In genomic region chr10:39045111-39045510, GRCm38 (mm10) we compare ENCODE assay signal across 18 mouse cellular contexts.
DNase-seq lines count a peak whose midpoint lies in the region; ATAC-seq lines count a peak whose summit lies in the region.
"Had no signal": no experiment of that assay in that cellular context is flagged by ENCODE, and none has a peak within 500 bp of the region (broad histone marks: within the 10 kb centered on the region; RNA-seq: fewer than 3 reads in every experiment).

No protein-coding gene starts in this region.

- peaks cover 16% of the 10 kb centered on the region for H3K4me1 ChIP-seq in heart, embryonic 13.5 days
- H3K4me1 ChIP-seq: forebrain, embryonic 13.5 days; hindbrain, embryonic 15.5 days had no signal

- no peak for ATAC-seq in heart, embryonic 13.5 days (ENCODE audit: extremely low read depth, insufficient number of reproducible peaks, low FRiP score, low TSS enrichment)
- ATAC-seq: activated CD4-positive, CD25-positive, alpha-beta regulatory T cell, adult 4 months; forebrain, embryonic 13.5 days; intestine, embryonic 16.5 days; Patski had no signal

- no peaks in the 10 kb centered on the region for H3K27me3 ChIP-seq in heart, embryonic 13.5 days (replicated peaks)
- H3K27me3 ChIP-seq: CH12.LX; forebrain, embryonic 13.5 days; hindbrain, embryonic 15.5 days; Patski had no signal

- WGBS in heart, embryonic 13.5 days = 63% methylated on average over 1 of the region's 1 CpGs

- H3K4me3 ChIP-seq in heart, embryonic 13.5 days = no peak overlapping the region
- H3K4me3 ChIP-seq: embryonic facial prominence, embryonic 10.5 days; forebrain, embryonic 13.5 days; hindbrain, embryonic 15.5 days had no signal

- DNase-seq in heart, adult 18-20 months = peak; percentile 29 to 46
- no peak for DNase-seq in heart, postnatal 25 days (ENCODE audit: low spot score)
- DNase-seq in heart, postnatal 4 days = no peak
- DNase-seq in lung, postnatal 25 days (ENCODE audit: low spot score) = peak; percentile 7
- DNase-seq in lung, postnatal 14 days = no peak
- peak; percentile 59 for DNase-seq in skeletal muscle tissue, adult 2 months (ENCODE audit: low read depth, low spot score)
- DNase-seq: cerebellum, adult 2 months; cerebellum, postnatal 10 days; forebrain, postnatal 0 days; heart, postnatal 10 days had no signal

- no peaks in the 10 kb centered on the region for H3K9me3 ChIP-seq in heart, embryonic 13.5 days
- H3K9me3 ChIP-seq: embryonic facial prominence, embryonic 10.5 days; forebrain, embryonic 13.5 days; hindbrain, embryonic 15.5 days had no signal

- H3K4me2 ChIP-seq in heart, embryonic 13.5 days = no peak overlapping the region
- H3K4me2 ChIP-seq: forebrain, embryonic 13.5 days; hindbrain, embryonic 15.5 days had no signal

- H3K36me3 ChIP-seq in heart, embryonic 13.5 days = peaks cover 89% of the 10 kb centered on the region
- H3K36me3 ChIP-seq: embryonic facial prominence, embryonic 10.5 days; hindbrain, embryonic 15.5 days had no signal

- peak overlapping the region; percentile 28; the same call in 1 of the 2 replicates for H3K27ac ChIP-seq in heart, embryonic 13.5 days (replicated peaks)
- H3K27ac ChIP-seq: embryonic facial prominence, embryonic 10.5 days; forebrain, embryonic 13.5 days; hindbrain, embryonic 15.5 days had no signal

- intact Hi-C loops in heart, postnatal 25 days (cut with DNase I) = no loop called here

- no peak overlapping the region for H3K9ac ChIP-seq in heart, embryonic 13.5 days
- H3K9ac ChIP-seq: forebrain, embryonic 13.5 days; forebrain, postnatal 0 days; hindbrain, embryonic 15.5 days had no signal

Comparison
In these comparisons a context has a peak if more than half of its experiments do, and no peak if none do; other contexts are left out.
1. DNase-seq: peak in heart, adult 18-20 months (2 of 2), lung, postnatal 25 days (single experiment) and skeletal muscle tissue, adult 2 months (single experiment); none in heart, postnatal 25 days (single experiment), heart, postnatal 4 days (single experiment) and lung, postnatal 14 days (single experiment).